Mouse (Mus musculus) liver, postnatal 0 days (tissue): ENCODE results near the gene Plppr3. TPM values are rescaled to one million over a fixed set of nuclear protein-coding genes. Genes with fewer than 3 reads are reported as not detected.

ENCODE experiments used
- ATAC-seq: fragments of 200-750 bp; cut with Nextera tagmentation; 2 replicates; pipeline ENCODE4 v1.8.0; 2017; ENCODE audit warnings: mild to moderate bottlenecking, moderate library complexity
- DNase-seq: peaks from one replicate; pipeline ENCODE4 v3.0.0-alpha.2; 2016
- H3K27ac ChIP-seq: fragments of 300-500 bp; sonication (generic); 2 replicates; pipeline ENCODE4 v1.5.1; 2014; ENCODE audit warnings: antibody characterized with exemption, moderate library complexity, mild to moderate bottlenecking, low read depth
- H3K27me3 ChIP-seq: fragments of 300-500 bp; sonication (generic); 2 replicates; pipeline ENCODE4 v1.6.1; 2014; ENCODE audit warnings: low read length, control low read depth, mixed read lengths; ENCODE audit not compliant: insufficient read depth
- H3K36me3 ChIP-seq: fragments of 300-500 bp; sonication (generic); replicated peaks from 2 replicates; pipeline ENCODE4 v1.6.1; 2014; ENCODE audit warnings: mild to moderate bottlenecking, control low read depth, low read length, moderate library complexity, mixed read lengths; ENCODE audit not compliant: insufficient read depth
- H3K4me1 ChIP-seq: fragments of 300-500 bp; sonication (generic); 2 replicates; pipeline ENCODE4 v1.6.1; 2014; ENCODE audit warnings: antibody characterized with exemption, mild to moderate bottlenecking, control low read depth; ENCODE audit not compliant: insufficient read depth
- H3K4me2 ChIP-seq: fragments of 300-500 bp; sonication (generic); 2 replicates; pipeline ENCODE4 v1.6.1; 2014; ENCODE audit warnings: low read depth, mild to moderate bottlenecking, low read length, moderate library complexity, mixed read lengths
- H3K4me3 ChIP-seq: fragments of 300-500 bp; sonication (generic); 2 replicates; pipeline ENCODE4 v1.5.1; 2014; ENCODE audit warnings: low read depth, low read length
- H3K9ac ChIP-seq: fragments of 300-500 bp; sonication (generic); replicated peaks from 2 replicates; pipeline ENCODE4 v1.6.1; 2014; ENCODE audit warnings: mild to moderate bottlenecking, moderate library complexity
- H3K9me3 ChIP-seq: fragments of 300-500 bp; sonication (generic); 2 replicates; pipeline ENCODE4 v1.6.1; 2016; ENCODE audit warnings: mild to moderate bottlenecking, control low read depth, low read length, mixed read lengths
- CTCF ChIP-seq: sonication (generic); IDR thresholded peaks from 2 replicates; pipeline ENCODE4 v1.5.1; 2016; ENCODE audit warnings: antibody characterized with exemption, low read depth
- EP300 ChIP-seq: IDR thresholded peaks from 2 replicates; pipeline ENCODE4 v1.6.1; 2016; ENCODE audit warnings: antibody characterized with exemption, low read depth, mild to moderate bottlenecking
- WGBS: fragments of 180-500 bp; shearing (Covaris S2); extraction: QIAGEN DNeasy Blood & Tissue Kit; methylation state at CpG from one replicate; pipeline ENCODE4 v1.1.7; 2014; ENCODE audit not compliant: insufficient replicate concordance; 5-methylcytosine and 5-hydroxymethylcytosine counted together
- polyA plus RNA-seq: library from polyadenylated mRNA; unstranded; fragments of >200 nt; fragmentation: Nextera tagmentation; extraction: Ambion mirVana; gene quantifications from 2 replicates; pipeline ENCODE4 v1.2.1, GENCODE M21; 2015

The Plppr3 gene
- polyA plus RNA-seq, 1 experiment from 2014 or later: 4.9 TPM

DNA sequence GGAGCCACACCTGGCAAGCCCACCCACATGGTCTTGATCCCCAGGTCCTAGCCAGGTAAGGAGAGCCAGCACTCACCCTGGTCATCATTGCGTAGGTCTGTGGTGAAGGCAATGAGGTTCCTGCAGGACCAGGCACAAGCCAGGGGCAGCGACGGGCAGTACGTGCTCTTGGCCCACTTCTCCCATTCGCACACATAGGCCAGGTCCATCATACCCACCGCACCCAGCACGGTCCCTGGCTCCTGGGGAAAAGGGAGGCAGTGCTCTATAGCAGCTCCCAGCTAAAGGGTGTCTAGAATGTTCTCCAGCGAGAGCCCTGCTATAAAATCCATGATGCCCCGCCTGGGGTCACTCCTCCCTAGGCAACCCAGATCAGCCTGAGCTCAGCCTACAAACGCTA is 33.0 kb upstream of the Plppr3 start:
- WGBS: 90% methylated on average over 10 of the region's 10 CpGs
- H3K36me3 ChIP-seq: peaks cover 32% of the 10 kb centered on the region
- no peak for ATAC-seq
- H3K9ac ChIP-seq: no peak overlapping the region
- peaks cover 17% of the 10 kb centered on the region for H3K4me1 ChIP-seq
- H3K4me2 ChIP-seq: no peak overlapping the region
- no peak overlapping the region for H3K27ac ChIP-seq
- no peak for DNase-seq
- H3K27me3 ChIP-seq: no peaks in the 10 kb centered on the region
- H3K9me3 ChIP-seq: no peaks in the 10 kb centered on the region
- TF ChIP-seq EP300: no peak
- no peak for TF ChIP-seq CTCF
- no peak overlapping the region for H3K4me3 ChIP-seq

DNA sequence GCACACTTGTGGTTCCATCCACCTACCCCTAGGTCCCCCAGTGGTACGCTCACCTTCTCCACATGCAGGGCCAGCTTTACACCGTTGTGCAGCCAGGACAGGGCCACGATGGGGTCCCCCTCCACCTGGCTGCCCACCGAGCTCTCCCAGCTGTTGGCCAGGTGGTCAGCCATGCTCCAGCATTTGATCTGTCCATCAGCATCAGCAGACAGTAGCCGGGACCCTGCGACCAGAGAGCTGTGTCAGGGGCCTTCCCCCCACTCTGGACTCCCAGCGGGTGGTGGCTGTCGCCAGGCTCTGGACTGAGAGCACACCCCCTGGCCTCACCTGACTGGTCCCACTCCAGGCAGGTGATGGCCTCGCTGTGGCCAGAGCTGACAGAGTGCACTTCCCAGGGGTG is 32.3 kb upstream of the Plppr3 start:
- Histone ChIP-seq H3K27me3 (no peaks in the 10 kb centered on the region), H3K4me2 (no peak overlapping the region), H3K27ac (no peak overlapping the region), H3K4me3 (no peak overlapping the region), H3K36me3 (peaks cover 32% of the 10 kb centered on the region), H3K9ac (no peak overlapping the region), H3K4me1 (peaks cover 17% of the 10 kb centered on the region), H3K9me3 (no peaks in the 10 kb centered on the region)
- no peak for ATAC-seq
- TF ChIP-seq CTCF: no peak
- no peak for TF ChIP-seq EP300
- DNase-seq: no peak
- 95% methylated on average over 9 of the region's 9 CpGs for WGBS

DNA sequence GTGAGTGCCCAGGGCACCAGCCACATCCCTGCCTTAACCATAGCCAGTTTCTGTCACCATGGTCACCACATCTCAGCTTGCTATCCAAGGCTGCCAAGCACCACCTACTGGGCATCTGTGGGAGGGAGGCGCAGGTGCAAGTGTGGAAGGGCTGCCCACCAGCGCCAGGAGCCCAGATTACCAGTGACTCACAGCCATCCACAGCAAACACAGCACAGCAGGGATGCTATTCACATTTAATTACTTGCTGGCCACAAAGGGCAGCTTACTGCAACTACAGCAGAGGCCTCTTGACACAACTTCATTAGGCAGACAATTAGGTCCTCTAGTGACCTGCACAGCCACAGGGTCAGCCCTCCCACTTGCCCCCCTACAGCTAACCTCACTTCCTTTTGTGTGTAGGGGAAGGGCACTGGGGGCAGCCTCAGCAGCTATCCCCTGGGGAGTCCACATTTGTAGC is 26.5 kb upstream of the Plppr3 start:
- H3K4me1 ChIP-seq: 0 out of 2 replicates have a peak, but pooled peaks cover 8% of the 10 kb centered on the region
- no peak overlapping the region for H3K4me2 ChIP-seq
- H3K27me3 ChIP-seq: no peaks in the 10 kb centered on the region
- no peak overlapping the region for H3K27ac ChIP-seq
- ATAC-seq (no peak), DNase-seq (no peak)
- H3K9ac ChIP-seq: no peak overlapping the region
- H3K36me3 ChIP-seq: peaks cover 27% of the 10 kb centered on the region; the same call in 1 of the 2 replicates
- 70% methylated on average over 2 of the region's 2 CpGs for WGBS
- TF ChIP-seq CTCF: peak; percentile 41; the same call in 1 of the 2 replicates
- TF ChIP-seq EP300: no peak
- no peaks in the 10 kb centered on the region for H3K9me3 ChIP-seq
- no peak overlapping the region for H3K4me3 ChIP-seq

DNA sequence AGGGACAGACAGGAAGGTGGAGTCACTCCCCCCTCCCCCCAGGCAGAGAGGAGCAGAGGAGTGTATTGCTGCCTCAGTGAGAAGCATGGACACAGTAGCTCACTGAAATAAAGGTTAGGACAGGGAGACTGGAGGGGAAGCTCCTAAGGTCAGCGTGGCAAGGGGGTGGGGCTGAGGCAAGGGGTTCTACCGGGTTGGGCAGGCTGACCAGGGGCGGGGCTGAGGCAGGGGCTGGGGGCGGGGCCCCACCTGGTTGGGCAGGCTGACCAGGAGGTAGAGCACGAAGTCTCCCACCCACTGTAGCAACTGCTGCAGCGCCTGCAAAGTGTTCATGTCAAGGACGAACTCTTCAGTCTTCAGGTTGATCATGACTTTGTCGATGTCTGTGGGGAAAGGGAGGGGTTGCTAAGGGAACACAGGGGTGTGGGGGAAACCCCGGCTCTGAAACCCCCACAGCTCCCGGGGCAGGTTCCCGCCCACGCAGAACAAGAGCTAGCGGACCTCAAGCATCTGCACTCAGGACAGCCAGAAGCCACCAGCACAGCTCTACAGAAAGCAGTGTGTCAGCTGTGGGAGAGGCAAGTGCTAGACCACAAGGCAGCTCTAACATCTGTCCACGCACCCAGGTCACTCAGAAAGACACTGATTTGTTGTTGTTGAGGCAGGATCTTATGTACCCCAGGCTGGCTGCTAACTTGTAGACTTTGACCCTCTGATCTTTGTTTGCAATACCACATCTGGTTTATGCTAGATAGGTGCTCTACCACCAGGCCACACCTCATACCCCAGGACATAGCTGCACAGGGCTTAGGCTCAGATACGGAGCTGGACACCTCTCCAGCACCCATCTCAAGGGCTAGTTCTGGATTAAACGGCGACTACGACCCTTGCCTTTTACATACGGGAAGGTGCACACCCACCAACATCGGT is 23.1 kb upstream of the Plppr3 start:
- DNase-seq (peak; percentile 84), ATAC-seq (peak; percentile 92)
- TF ChIP-seq CTCF (no peak), EP300 (no peak)
- H3K4me3 ChIP-seq: peak overlapping the region; percentile 21; the same call in 1 of the 2 replicates
- 59% methylated on average over 19 of the region's 20 CpGs for WGBS
- H3K9ac ChIP-seq: no peak overlapping the region
- no peaks in the 10 kb centered on the region for H3K9me3 ChIP-seq
- no peaks in the 10 kb centered on the region for H3K27me3 ChIP-seq
- 0 out of 2 replicates have a peak, but pooled peaks cover 8% of the 10 kb centered on the region for H3K4me1 ChIP-seq
- H3K27ac ChIP-seq: peak overlapping the region; percentile 68
- peak overlapping the region; percentile 60 for H3K4me2 ChIP-seq
- peaks cover 19% of the 10 kb centered on the region; the same call in 1 of the 2 replicates for H3K36me3 ChIP-seq

DNA sequence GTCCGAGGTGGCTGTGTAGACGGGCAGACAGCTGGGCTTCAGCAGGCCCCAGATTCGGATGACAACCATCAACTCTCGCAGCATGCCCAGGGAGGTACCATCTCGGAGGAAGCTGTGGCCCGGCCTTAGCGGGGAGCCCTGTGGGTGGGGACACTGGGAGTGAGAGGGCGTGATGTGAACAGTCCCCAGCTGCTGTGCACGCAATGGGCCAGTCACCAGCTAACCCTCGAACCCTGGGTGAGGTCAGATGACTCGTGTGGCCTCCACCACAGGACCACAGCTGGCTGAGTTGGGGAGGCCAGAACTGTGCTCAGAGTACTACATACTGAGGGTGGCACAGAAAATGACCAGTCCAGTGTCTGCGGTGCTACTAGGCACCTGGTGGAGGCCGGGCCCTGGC is 22.4 kb upstream of the Plppr3 start:
- Histone ChIP-seq H3K27ac (peak overlapping the region; percentile 68), H3K36me3 (peaks cover 19% of the 10 kb centered on the region; the same call in 1 of the 2 replicates), H3K4me3 (no peak overlapping the region), H3K9me3 (no peaks in the 10 kb centered on the region), H3K4me2 (no peak overlapping the region), H3K4me1 (0 out of 2 replicates have a peak, but pooled peaks cover 8% of the 10 kb centered on the region), H3K9ac (no peak overlapping the region), H3K27me3 (no peaks in the 10 kb centered on the region)
- WGBS: 78% methylated on average over 13 of the region's 13 CpGs
- DNase-seq (no peak), ATAC-seq (no peak; the same call in 1 of the 2 replicates)
- TF ChIP-seq EP300: no peak

DNA sequence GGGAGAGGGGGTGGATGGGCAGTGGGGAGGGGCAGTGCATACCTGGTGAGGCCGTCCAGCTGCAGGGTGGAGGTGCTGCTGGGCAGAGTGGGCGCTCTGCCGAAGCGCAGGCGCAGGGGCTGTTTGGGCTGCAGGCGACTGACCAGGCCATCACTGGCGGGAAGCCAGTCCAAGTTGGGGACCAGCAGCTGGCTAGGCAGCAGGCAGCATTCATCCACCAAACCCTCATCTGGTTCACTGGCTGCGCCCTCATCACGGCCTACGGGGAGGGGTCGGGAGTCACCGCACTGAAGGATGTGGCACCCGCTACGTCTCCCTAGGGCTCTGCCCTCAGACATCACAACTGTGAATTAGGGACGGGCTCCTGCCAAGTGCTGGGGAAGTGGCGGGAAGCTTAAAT is 21.9 kb upstream of the Plppr3 start:
- no peaks in the 10 kb centered on the region for H3K27me3 ChIP-seq
- TF ChIP-seq CTCF: no peak
- TF ChIP-seq EP300: no peak
- peaks cover 19% of the 10 kb centered on the region; the same call in 1 of the 2 replicates for H3K36me3 ChIP-seq
- ATAC-seq (no peak), DNase-seq (no peak)
- H3K9ac ChIP-seq: no peak overlapping the region
- H3K4me1 ChIP-seq: 0 out of 2 replicates have a peak, but pooled peaks cover 8% of the 10 kb centered on the region
- no peaks in the 10 kb centered on the region for H3K9me3 ChIP-seq
- H3K27ac ChIP-seq: no peak overlapping the region
- WGBS: 88% methylated on average over 16 of the region's 16 CpGs
- H3K4me3 ChIP-seq: no peak overlapping the region
- no peak overlapping the region for H3K4me2 ChIP-seq
